Mouse (Mus musculus): ENCODE data around the gene Zfp189. TPM values are rescaled to one million over a fixed set of nuclear protein-coding genes. Genes with fewer than 3 reads are reported as not detected.
A peak's percentile ranks its signal among the peaks of the same experiment; 100 is the strongest.
"Not testable (repeated sequence)": the region's sequence is repeated elsewhere in the genome, so short reads cannot be mapped to it uniquely, and the experiment has no call there.

Gene Zfp189
- 0.08 and 0.18 TPM in 2 replicates for polyA plus RNA-seq (2012; rRNA removed)

- WGBS = under 1% methylated on average over 41 of the region's 41 CpGs
- H3K36me3 ChIP-seq (ENCODE audit: control insufficient read depth, insufficient read depth, low read length) = no peaks in the 10 kb centered on the region
- H3K27ac ChIP-seq (ENCODE audit: insufficient read depth, low read depth, low read length) = peak within 1 kb of the TSS; percentile 7; the same call in 1 of the 2 replicates
- peak within 1 kb of the TSS; percentile 74 for H3K4me3 ChIP-seq (ENCODE audit: low read depth, low read length)
- H3K4me1 ChIP-seq (ENCODE audit: control insufficient read depth, insufficient read depth, insufficient read length, low read length) = peaks cover 5% of the 10 kb centered on the region; the same call in 1 of the 2 replicates
- H3K27me3 ChIP-seq (ENCODE audit: control insufficient read depth, insufficient read depth, low read length) = no peaks in the 10 kb centered on the region
- TF ChIP-seq CTCF (IDR thresholded peaks at IDR 0.05; ENCODE audit: extremely low read depth, insufficient read length, insufficient replicate concordance, low read depth, low read length) (no peak), POLR2A (IDR thresholded peaks at IDR 0.05; ENCODE audit: low read depth, low read length) (peak; percentile 67; the same call in 1 of the 2 replicates)
These were observed at the start of gene Zfp189, which contains the start of gene Mrpl50 for GRCm38 (mm10) chr4:49520572-49521340. Gene Zfp189 (plus strand): TSS chr4:49521176. Gene Mrpl50 (minus strand): TSS chr4:49521093.

- WGBS = 18% methylated on average over 3 of the region's 3 CpGs
- Histone ChIP-seq H3K36me3 (ENCODE audit: control insufficient read depth, insufficient read depth, low read length) (peaks cover 6% of the 10 kb centered on the region; the same call in 1 of the 2 replicates), H3K4me3 (ENCODE audit: low read depth, low read length) (no peak within 1 kb of the TSS), H3K4me1 (ENCODE audit: control insufficient read depth, insufficient read depth, insufficient read length, low read length) (peaks cover 8% of the 10 kb centered on the region; the same call in 1 of the 2 replicates), H3K27me3 (ENCODE audit: control insufficient read depth, insufficient read depth, low read length) (no peaks in the 10 kb centered on the region), H3K27ac (ENCODE audit: insufficient read depth, low read depth, low read length) (peak within 1 kb of the TSS; percentile 71)
- TF ChIP-seq POLR2A (IDR thresholded peaks at IDR 0.05; ENCODE audit: low read depth, low read length) (no peak), CTCF (IDR thresholded peaks at IDR 0.05; ENCODE audit: extremely low read depth, insufficient read length, insufficient replicate concordance, low read depth, low read length) (no peak)
These were observed 47.4 kb upstream of the Zfp189 start, which contains the start of gene Acnat1 for GRCm38 (mm10) chr4:49473435-49474100. Gene Acnat1 (minus strand): TSS chr4:49473912.

DNA sequence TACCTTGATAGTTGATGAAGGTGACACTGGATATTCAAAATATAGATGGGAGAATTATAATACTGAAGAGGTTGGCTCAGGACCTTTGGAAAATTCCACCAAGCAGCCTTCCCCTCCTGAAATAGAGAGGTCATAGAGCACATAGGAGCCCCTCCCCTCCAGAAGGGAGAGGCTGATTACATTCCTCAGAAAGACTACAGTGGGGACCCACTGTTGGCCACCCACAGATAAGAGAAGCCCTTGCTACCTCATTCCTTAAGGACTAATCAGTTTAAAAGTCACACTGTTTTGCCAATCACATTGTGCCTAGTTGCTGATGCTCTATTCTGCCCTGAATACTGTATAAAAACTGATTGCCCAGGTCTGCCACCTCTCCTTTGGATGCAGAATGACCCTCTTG lies 46.4 kb upstream of the Zfp189 start:
- peaks cover 6% of the 10 kb centered on the region; the same call in 1 of the 2 replicates for H3K36me3 ChIP-seq (ENCODE audit: control insufficient read depth, insufficient read depth, low read length)
- no peak overlapping the region for H3K27ac ChIP-seq (ENCODE audit: insufficient read depth, low read depth, low read length)
- H3K27me3 ChIP-seq (ENCODE audit: control insufficient read depth, insufficient read depth, low read length) = no peaks in the 10 kb centered on the region
- H3K4me1 ChIP-seq (ENCODE audit: control insufficient read depth, insufficient read depth, insufficient read length, low read length) = peaks cover 8% of the 10 kb centered on the region; the same call in 1 of the 2 replicates
- no peak overlapping the region for H3K4me3 ChIP-seq (ENCODE audit: low read depth, low read length)
- no peak for TF ChIP-seq CTCF (IDR thresholded peaks at IDR 0.05; ENCODE audit: extremely low read depth, insufficient read length, insufficient replicate concordance, low read depth, low read length)
- no peak for TF ChIP-seq POLR2A (IDR thresholded peaks at IDR 0.05; ENCODE audit: low read depth, low read length)

GRCm38 (mm10) chr4:49478118-49478877 lies 42.7 kb upstream of the Zfp189 start:
- Histone ChIP-seq H3K27me3 (ENCODE audit: control insufficient read depth, insufficient read depth, low read length) (no peaks in the 10 kb centered on the region), H3K4me1 (ENCODE audit: control insufficient read depth, insufficient read depth, insufficient read length, low read length) (peaks cover 18% of the 10 kb centered on the region; the same call in 1 of the 2 replicates), H3K4me3 (ENCODE audit: low read depth, low read length) (peak overlapping the region; percentile 52), H3K27ac (ENCODE audit: insufficient read depth, low read depth, low read length) (no peak overlapping the region), H3K36me3 (ENCODE audit: control insufficient read depth, insufficient read depth, low read length) (peaks cover 6% of the 10 kb centered on the region; the same call in 1 of the 2 replicates)
- TF ChIP-seq POLR2A (IDR thresholded peaks at IDR 0.05; ENCODE audit: low read depth, low read length) (no peak), CTCF (IDR thresholded peaks at IDR 0.05; ENCODE audit: extremely low read depth, insufficient read length, insufficient replicate concordance, low read depth, low read length) (no peak)
- 18% methylated on average over 19 of the region's 19 CpGs for WGBS

DNA sequence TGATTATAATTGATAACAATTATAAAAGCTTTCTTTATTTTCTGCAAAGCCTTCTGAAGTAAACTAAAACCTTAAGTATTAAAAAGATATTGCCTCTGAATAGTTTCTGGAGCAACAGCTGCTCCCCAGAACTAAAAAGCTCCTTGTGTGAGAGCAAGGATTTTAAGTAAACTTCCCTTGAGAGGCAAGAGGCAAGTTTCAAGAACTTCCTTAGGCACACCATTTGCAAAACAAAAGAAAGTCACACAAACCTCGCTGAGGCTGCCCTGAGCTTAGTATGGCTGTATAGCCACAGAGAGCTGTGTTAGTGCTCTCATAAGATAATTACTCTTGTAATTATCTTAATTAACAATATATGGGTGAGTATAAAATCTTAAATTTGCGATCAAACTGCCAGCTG lies 41.9 kb upstream of the Zfp189 start:
- Histone ChIP-seq H3K4me1 (ENCODE audit: control insufficient read depth, insufficient read depth, insufficient read length, low read length) (peaks cover 18% of the 10 kb centered on the region; the same call in 1 of the 2 replicates), H3K27ac (ENCODE audit: insufficient read depth, low read depth, low read length) (peak overlapping the region; percentile 45; the same call in 1 of the 2 replicates)
- H3K27me3 ChIP-seq (ENCODE audit: control insufficient read depth, insufficient read depth, low read length); H3K4me3 ChIP-seq (ENCODE audit: low read depth, low read length); H3K36me3 ChIP-seq (ENCODE audit: control insufficient read depth, insufficient read depth, low read length): not testable (repeated sequence)
- 12% methylated on average over 2 of the region's 2 CpGs for WGBS

GRCm38 (mm10) chr4:49480104-49480760 lies 40.7 kb upstream of the Zfp189 start:
- H3K27ac ChIP-seq (ENCODE audit: insufficient read depth, low read depth, low read length) = peak overlapping the region; percentile 85
- 15% methylated on average over 21 of the region's 21 CpGs for whole genome bisulfite sequencing

More at GRCm38 (mm10) chr4:49480104-49480760, 40.7 kb upstream of the Zfp189 start:
- H3K4me1 ChIP-seq (ENCODE audit: control insufficient read depth, insufficient read depth, insufficient read length, low read length) = peaks cover 14% of the 10 kb centered on the region; the same call in 1 of the 2 replicates
- no peak for TF ChIP-seq CTCF (IDR thresholded peaks at IDR 0.05; ENCODE audit: extremely low read depth, insufficient read length, insufficient replicate concordance, low read depth, low read length)
- TF ChIP-seq POLR2A (IDR thresholded peaks at IDR 0.05; ENCODE audit: low read depth, low read length) = peak; percentile 29; the same call in 1 of the 2 replicates
- peaks cover 4% of the 10 kb centered on the region; the same call in 1 of the 2 replicates for H3K36me3 ChIP-seq (ENCODE audit: control insufficient read depth, insufficient read depth, low read length)
- H3K27me3 ChIP-seq (ENCODE audit: control insufficient read depth, insufficient read depth, low read length) = no peaks in the 10 kb centered on the region
- H3K4me3 ChIP-seq (ENCODE audit: low read depth, low read length) = peak overlapping the region; percentile 69
